Mouse (Mus musculus): ENCODE results near the gene Camk2g.

- TF ChIP-seq ZNF384 (IDR thresholded peaks at IDR 0.05; ENCODE audit: low read depth, low read length) (no peak), HCFC1 (IDR thresholded peaks at IDR 0.05; ENCODE audit: borderline replicate concordance, insufficient read depth, low read length) (no peak)
These were observed 35.0 kb downstream of the Camk2g start for GRCm38 (mm10) chr14:20758768-20759435.
